Mouse (Mus musculus) limb, embryonic 13.5 days (tissue): ENCODE measurements around the gene Thpo. TPM values are rescaled to one million over a fixed set of nuclear protein-coding genes. Genes with fewer than 3 reads are reported as not detected.

Source experiments
- ATAC-seq: fragments of 200-750 bp; cut with Nextera tagmentation; 2 replicates; pipeline ENCODE4 v1.8.0; 2017; ENCODE audit warnings: low read depth, moderate number of reproducible peaks, moderate TSS enrichment; ENCODE audit not compliant: low FRiP score
- H3K27ac ChIP-seq: fragments of 300-500 bp; sonication (generic); 2 replicates; pipeline ENCODE4 v1.5.1; 2015; ENCODE audit warnings: inconsistent platforms, mild to moderate bottlenecking, moderate library complexity
- H3K27me3 ChIP-seq: fragments of 300-500 bp; sonication (generic); 2 replicates; pipeline ENCODE4 v1.6.1; 2015; ENCODE audit warnings: mild to moderate bottlenecking, inconsistent platforms
- H3K36me3 ChIP-seq: fragments of 300-500 bp; sonication (generic); 2 replicates; pipeline ENCODE4 v1.6.1; 2015; ENCODE audit warnings: inconsistent platforms, mild to moderate bottlenecking, moderate library complexity
- H3K4me1 ChIP-seq: fragments of 300-500 bp; sonication (generic); 2 replicates; pipeline ENCODE4 v1.6.1; 2015; ENCODE audit warnings: inconsistent platforms
- H3K4me2 ChIP-seq: fragments of 300-500 bp; sonication (generic); replicated peaks from 2 replicates; pipeline ENCODE4 v1.6.1; 2015; ENCODE audit warnings: inconsistent platforms, mild to moderate bottlenecking, moderate library complexity
- H3K4me3 ChIP-seq: fragments of 300-500 bp; sonication (generic); 2 replicates; pipeline ENCODE4 v1.5.1; 2015; ENCODE audit warnings: moderate library complexity, mild to moderate bottlenecking, inconsistent platforms
- H3K9ac ChIP-seq: fragments of 300-500 bp; sonication (generic); 2 replicates; pipeline ENCODE4 v1.6.1; 2015; ENCODE audit warnings: mild to moderate bottlenecking, inconsistent platforms
- H3K9me3 ChIP-seq: fragments of 300-500 bp; sonication (generic); 2 replicates; pipeline ENCODE4 v1.6.1; 2016; ENCODE audit warnings: inconsistent platforms
- WGBS: fragments of 180-500 bp; shearing (Covaris S2); methylation state at CpG from one replicate; pipeline ENCODE4 v1.1.7; 2015; 5-methylcytosine and 5-hydroxymethylcytosine counted together
- polyA plus RNA-seq: library from polyadenylated mRNA; unstranded; fragments of >200 nt; fragmentation: Nextera tagmentation; extraction: Ambion mirVana; gene quantifications from 2 replicates; pipeline ENCODE4 v1.2.1, GENCODE M21; 2015

Gene Thpo
- polyA plus RNA-seq, 1 experiment from 2014 or later = 0.74 TPM

GRCm38 (mm10) chr16:20710810-20711209 is 23.5 kb downstream of the Thpo start:
- Histone ChIP-seq H3K4me3 (no peak overlapping the region), H3K36me3 (peaks cover 78% of the 10 kb centered on the region), H3K9ac (no peak overlapping the region), H3K4me2 (no peak overlapping the region), H3K27ac (no peak overlapping the region), H3K4me1 (peaks cover 21% of the 10 kb centered on the region), H3K9me3 (no peaks in the 10 kb centered on the region), H3K27me3 (no peaks in the 10 kb centered on the region)
- WGBS = 82% methylated on average over 4 of the region's 4 CpGs
- no peak for ATAC-seq

DNA sequence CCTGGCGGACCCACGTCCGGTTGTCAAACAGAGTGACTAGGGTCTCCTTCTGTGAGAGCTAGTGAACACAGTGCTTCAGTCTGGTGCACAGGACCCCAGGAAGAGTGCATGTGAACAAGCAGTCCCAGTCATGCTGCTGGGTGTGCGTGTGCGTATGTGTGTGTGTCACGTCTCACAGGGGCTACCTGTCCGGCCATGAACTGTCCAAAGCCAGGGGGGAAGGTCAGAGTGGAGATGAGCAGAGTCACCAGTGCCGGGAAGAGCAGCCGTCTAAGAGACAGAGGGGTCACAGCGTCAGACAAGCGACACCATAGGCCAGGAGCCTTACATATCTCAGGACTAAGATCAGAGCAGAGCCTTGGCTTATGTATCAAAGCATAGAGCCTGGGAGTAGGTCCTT is 23.9 kb downstream of the Thpo start:
- H3K4me3 ChIP-seq = no peak overlapping the region
- H3K4me1 ChIP-seq = peaks cover 20% of the 10 kb centered on the region
- 93% methylated on average over 11 of the region's 11 CpGs for WGBS
- H3K4me2 ChIP-seq = no peak overlapping the region
- no peak for ATAC-seq
- no peaks in the 10 kb centered on the region for H3K9me3 ChIP-seq
- H3K9ac ChIP-seq = no peak overlapping the region
- peaks cover 82% of the 10 kb centered on the region for H3K36me3 ChIP-seq
- H3K27ac ChIP-seq = no peak overlapping the region
- H3K27me3 ChIP-seq = no peaks in the 10 kb centered on the region

DNA sequence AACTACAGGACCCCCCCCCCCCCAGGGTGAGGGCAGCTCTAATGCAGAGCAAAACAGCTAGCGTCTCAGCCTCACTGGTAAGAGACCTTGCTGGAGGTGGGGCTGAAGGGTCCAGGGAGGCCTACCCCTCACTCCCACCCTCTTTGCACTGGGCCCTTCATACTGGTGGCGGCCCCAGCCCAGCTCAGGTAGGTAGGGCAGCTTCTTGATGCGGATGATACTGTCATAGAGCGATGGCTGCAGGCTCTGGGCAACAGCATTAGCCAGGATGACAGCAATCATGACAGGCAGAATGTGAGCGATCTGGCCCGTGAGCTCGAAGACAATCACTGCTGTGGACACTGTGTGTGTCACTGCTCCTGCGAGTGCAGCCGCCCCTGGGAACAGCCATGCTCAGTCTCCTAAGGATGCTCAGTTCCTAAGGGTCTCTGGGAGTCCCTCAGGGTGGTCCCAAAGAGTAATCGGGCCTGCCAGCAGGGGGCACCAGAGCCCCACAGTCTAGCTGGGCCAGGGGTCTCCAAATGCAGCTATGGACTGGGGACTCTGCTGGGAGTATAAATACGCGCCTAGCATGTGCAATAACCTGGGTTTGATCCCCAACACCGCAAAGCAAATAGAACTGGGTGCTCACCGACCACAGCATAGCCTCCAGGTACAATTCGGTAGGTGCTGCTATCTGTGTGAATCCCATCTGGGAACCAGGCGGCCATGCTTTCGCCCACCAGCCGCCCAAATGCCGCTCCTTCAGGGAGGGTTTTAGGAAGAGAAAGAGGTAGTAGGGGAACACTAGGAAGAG is 25.2 kb downstream of the Thpo start:
- no peaks in the 10 kb centered on the region for H3K9me3 ChIP-seq
- peaks cover 94% of the 10 kb centered on the region for H3K36me3 ChIP-seq
- H3K4me3 ChIP-seq = no peak overlapping the region
- H3K9ac ChIP-seq = no peak overlapping the region
- H3K27me3 ChIP-seq = no peaks in the 10 kb centered on the region
- no peak overlapping the region for H3K4me2 ChIP-seq
- 73% methylated on average over 19 of the region's 19 CpGs for WGBS
- H3K27ac ChIP-seq = no peak overlapping the region
- ATAC-seq = peak; percentile 66; the same call in 1 of the 2 replicates
- peaks cover 7% of the 10 kb centered on the region; the same call in 1 of the 2 replicates for H3K4me1 ChIP-seq

DNA sequence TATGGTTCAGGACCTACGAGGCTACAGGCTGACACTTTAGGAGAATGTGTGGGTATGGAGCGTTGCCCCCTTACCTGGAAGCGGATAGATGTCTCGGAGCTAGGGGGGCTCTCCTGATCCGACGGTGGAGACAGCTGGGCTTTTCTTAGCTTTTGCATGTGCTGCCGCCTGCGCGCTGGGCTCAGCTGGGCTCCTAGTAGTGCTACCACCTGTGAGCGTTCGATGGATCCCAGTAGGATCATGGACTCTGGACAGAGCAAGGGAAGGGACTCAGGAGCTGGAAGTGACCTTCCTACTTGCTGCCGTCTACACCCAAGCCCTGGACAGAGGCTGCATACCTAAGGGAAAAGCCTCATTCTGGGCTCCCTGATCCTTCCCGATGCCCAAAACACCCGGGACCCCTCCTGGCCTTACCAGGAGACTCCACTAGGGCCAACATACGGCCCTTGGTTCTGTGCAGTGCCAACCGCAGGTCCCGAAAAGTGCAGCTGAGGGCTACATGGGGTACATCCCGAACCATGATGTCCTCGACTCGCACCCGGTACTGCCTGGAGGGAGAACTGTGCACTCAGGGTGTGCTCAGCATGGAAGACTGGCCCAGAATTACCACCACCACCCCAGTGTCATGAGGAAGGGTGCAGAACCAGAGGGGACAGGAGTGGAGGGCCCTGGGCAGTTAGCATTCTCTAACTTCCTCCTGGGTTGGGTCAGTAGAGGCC is 25.9 kb downstream of the Thpo start:
- H3K4me3 ChIP-seq = no peak overlapping the region
- WGBS = 91% methylated on average over 21 of the region's 21 CpGs
- no peak overlapping the region for H3K9ac ChIP-seq
- H3K27ac ChIP-seq = no peak overlapping the region
- no peaks in the 10 kb centered on the region for H3K4me1 ChIP-seq
- no peak for ATAC-seq
- H3K9me3 ChIP-seq = no peaks in the 10 kb centered on the region
- H3K36me3 ChIP-seq = peaks cover 100% of the 10 kb centered on the region
- no peak overlapping the region for H3K4me2 ChIP-seq
- H3K27me3 ChIP-seq = no peaks in the 10 kb centered on the region

DNA sequence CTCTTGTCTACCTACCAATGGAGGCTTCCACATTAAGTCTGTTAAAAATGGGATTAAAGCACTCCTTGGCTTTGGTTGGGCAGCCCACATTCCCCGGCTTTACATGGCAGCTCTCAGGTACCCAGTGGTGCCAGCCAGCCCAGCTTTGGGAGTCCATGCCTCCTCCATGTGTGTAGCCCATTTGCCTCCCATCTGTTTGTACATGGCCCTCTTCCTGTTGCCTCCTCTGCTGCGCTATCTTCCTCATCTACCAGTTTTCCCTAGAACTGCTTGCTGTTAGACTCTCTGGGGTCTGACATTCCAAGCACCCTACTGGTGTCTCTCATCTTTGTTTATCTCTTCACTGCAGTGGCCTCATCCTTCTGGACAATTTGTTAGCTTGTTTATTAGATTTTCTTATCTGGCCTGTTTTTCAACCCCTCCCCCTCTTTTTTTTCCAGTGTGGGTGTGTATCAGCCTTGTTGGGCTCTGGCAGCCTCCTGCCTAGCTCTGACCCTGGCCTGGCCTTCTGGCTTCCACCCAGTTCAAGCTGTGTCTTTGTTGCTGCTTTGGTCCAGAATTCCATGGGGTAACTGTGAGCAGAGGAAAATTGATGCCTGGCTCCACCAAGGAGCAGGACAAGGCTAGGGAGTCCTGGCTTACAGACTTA is 27.8 kb downstream of the Thpo start:
- Histone ChIP-seq H3K4me1 (peaks cover 12% of the 10 kb centered on the region), H3K9ac (no peak overlapping the region), H3K27ac (no peak overlapping the region), H3K4me3 (no peak overlapping the region), H3K4me2 (no peak overlapping the region), H3K27me3 (no peaks in the 10 kb centered on the region), H3K36me3 (peaks cover 89% of the 10 kb centered on the region), H3K9me3 (no peaks in the 10 kb centered on the region)
- ATAC-seq = no peak
- WGBS = 89% methylated on average over 2 of the region's 2 CpGs

DNA sequence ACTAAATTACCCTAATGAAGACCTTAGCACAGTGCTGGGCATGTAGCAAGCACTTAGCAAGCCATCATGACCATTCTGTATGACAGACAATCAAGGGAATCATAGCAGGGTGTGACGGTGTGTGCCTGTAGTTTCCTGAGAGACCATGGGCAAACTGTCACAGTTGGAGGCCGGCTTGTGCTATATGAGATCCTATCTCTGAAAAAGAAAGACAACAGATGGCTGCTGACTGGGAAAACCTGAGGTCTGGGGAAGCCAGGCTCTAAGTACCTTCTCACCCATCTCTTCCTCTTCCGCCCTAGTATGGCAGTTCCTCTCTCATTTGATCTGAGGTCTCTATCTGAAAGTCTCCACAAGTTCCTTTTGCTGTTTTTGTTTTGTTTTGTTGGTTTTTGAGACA is 28.5 kb downstream of the Thpo start:
- H3K27me3 ChIP-seq = no peaks in the 10 kb centered on the region

DNA sequence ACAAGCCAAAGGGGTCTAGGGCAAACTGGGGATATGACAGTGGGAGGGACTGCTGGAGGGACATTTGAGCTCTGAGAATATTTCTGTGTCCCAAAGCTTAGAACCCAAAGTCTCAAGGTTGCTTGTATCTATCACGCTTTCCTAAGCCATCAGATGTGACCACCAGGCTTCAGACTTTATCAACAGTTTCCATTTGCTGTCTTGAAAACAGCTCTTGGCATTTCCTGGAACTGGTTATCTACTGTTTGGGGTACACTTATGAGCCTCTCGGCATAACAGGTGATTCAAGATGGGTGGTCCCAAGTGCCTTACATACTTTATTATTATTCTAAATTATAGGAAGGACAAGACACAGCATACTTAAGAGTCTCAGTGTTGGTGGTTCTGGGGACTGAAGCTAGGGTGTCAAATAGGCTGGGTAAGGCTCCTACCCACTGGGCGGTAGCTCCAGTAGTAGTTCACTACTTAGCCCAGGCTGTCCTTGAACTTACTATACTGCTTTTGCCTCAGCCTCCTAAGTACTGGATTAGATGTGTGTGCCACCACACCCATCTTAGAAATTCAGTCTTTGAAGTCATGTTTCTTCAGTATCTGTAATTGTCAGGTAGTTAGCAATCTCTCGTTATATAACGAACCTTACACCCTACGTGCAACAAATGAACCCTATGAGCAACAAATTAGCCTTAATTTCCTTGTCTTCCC is 30.5 kb downstream of the Thpo start:
- H3K9ac ChIP-seq = no peak overlapping the region
- ATAC-seq = no peak
- no peak overlapping the region for H3K4me3 ChIP-seq
- peaks cover 68% of the 10 kb centered on the region for H3K36me3 ChIP-seq
- no peaks in the 10 kb centered on the region for H3K9me3 ChIP-seq
- WGBS = 83% methylated on average over 6 of the region's 6 CpGs
- no peak overlapping the region for H3K27ac ChIP-seq
- no peak overlapping the region for H3K4me2 ChIP-seq
- H3K27me3 ChIP-seq = no peaks in the 10 kb centered on the region
- peaks cover 22% of the 10 kb centered on the region for H3K4me1 ChIP-seq

More for the DNA sequence above, 28.5 kb downstream of the Thpo start:
- no peaks in the 10 kb centered on the region for H3K9me3 ChIP-seq
- no peak overlapping the region for H3K4me2 ChIP-seq
- no peak for ATAC-seq
- whole genome bisulfite sequencing = 80% methylated on average over 3 of the region's 3 CpGs
- no peak overlapping the region for H3K9ac ChIP-seq
- H3K4me1 ChIP-seq = peaks cover 17% of the 10 kb centered on the region
- no peak overlapping the region for H3K27ac ChIP-seq
- H3K4me3 ChIP-seq = no peak overlapping the region
- peaks cover 81% of the 10 kb centered on the region for H3K36me3 ChIP-seq

DNA sequence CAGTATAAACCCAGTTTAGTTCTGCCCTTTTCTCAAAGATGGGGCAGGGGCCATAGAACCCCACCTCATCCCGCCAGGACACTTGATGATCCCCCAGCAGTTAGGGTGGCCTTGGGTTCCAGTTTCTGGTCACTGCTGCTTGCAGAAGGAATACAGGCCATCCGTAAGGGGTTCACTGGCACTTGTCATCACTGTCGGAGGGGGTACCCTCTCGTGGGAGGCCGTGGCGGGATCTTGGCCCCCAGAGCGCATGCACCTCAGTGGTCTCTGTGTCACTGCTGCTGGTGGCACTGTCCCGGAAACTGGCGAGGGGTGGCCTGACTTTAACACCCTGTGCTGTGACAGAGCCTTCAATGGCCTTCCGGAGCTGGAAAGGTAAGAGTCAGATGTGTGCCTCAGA is 31.2 kb downstream of the Thpo start:
- H3K4me2 ChIP-seq = no peak overlapping the region
- H3K27me3 ChIP-seq = no peaks in the 10 kb centered on the region
- H3K36me3 ChIP-seq = peaks cover 60% of the 10 kb centered on the region
- no peak overlapping the region for H3K27ac ChIP-seq
- H3K9ac ChIP-seq = no peak overlapping the region; the same call in 1 of the 2 replicates
- no peak for ATAC-seq
- 94% methylated on average over 10 of the region's 10 CpGs for WGBS
- H3K4me1 ChIP-seq = peaks cover 22% of the 10 kb centered on the region
- H3K9me3 ChIP-seq = no peaks in the 10 kb centered on the region
- H3K4me3 ChIP-seq = no peak overlapping the region

- Histone ChIP-seq H3K36me3 (peaks cover 54% of the 10 kb centered on the region), H3K9me3 (no peaks in the 10 kb centered on the region), H3K27me3 (no peaks in the 10 kb centered on the region), H3K4me1 (peaks cover 22% of the 10 kb centered on the region), H3K4me3 (no peak overlapping the region), H3K4me2 (peak overlapping the region; percentile 41), H3K27ac (peak overlapping the region; percentile 69; the same call in 1 of the 2 replicates), H3K9ac (0 out of 2 replicates have a peak overlapping the region, but pooled peaks have one; percentile 48)
- ATAC-seq = peak; percentile 68; the same call in 1 of the 2 replicates
- WGBS = 10% methylated on average over 8 of the region's 8 CpGs
These were observed 31.8 kb downstream of the Thpo start for GRCm38 (mm10) chr16:20702522-20702893.

DNA sequence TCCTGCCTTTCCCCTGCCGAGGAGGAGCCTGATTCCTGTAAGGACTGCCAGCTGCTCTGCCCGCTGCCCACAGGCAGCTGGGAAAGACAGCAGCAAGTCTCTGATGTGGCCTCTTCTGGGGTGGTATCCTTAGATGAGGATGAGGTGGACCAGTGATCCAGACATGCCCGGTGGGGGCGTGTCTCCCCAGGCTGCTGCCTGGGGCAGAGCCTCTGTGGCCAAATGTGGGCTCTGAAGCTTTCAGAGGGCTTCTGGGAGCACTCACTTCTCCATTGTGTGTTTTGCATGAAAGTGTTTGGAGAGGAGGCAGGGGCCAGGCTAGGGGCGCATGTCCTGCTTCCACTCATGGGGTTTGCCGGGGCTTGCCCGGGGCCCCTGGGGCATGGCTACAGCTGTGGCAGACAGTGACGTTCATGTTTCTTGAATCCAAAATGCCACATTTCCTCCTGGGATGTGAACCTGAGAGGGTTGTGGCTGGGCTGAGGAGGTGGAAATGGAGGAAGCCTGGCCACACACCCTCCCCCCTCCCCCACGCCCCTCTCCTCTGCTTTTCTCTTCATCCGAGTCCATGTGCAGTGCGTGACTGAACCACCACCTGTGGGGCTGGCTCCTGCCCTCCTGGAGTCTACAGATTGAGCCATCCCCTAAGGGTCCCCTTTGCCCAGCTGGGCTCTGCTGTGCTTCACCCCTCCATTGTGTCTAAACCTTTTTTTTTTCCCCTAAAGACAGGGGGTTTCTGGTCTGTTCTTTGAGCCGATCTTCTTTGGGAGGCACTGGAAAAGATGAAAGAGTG is 32.4 kb downstream of the Thpo start:
- Histone ChIP-seq H3K4me3 (peak overlapping the region; percentile 10; the same call in 1 of the 2 replicates), H3K27me3 (no peaks in the 10 kb centered on the region), H3K27ac (peak overlapping the region; percentile 69), H3K9ac (peak overlapping the region; percentile 54), H3K4me1 (peaks cover 22% of the 10 kb centered on the region), H3K4me2 (peak overlapping the region; percentile 41), H3K9me3 (no peaks in the 10 kb centered on the region), H3K36me3 (peaks cover 49% of the 10 kb centered on the region)
- WGBS = 14% methylated on average over 12 of the region's 12 CpGs
- peak; percentile 35; the same call in 1 of the 2 replicates for ATAC-seq

DNA sequence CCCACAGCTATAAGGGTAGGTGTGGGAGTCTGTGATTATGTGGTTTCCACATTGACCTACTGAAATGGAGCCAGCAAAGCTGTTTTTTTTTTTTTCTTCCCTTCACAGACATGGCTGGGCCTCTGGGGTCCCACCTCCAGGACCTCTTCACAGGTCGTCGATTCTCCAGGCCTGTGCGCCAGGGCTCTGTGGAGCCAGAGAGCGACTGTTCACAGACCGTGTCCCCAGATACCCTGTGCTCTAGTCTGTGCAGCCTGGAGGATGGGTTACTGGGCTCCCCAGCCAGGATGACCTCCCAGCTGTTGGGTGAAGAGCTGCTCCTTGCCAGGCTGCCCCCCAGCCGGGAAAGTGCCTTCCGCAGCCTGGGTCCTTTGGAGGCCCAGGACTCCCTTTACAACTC is 33.0 kb downstream of the Thpo start:
- H3K4me1 ChIP-seq = peaks cover 27% of the 10 kb centered on the region

More for the DNA sequence above, 33.0 kb downstream of the Thpo start:
- H3K27ac ChIP-seq = peak overlapping the region; percentile 69; the same call in 1 of the 2 replicates
- no peaks in the 10 kb centered on the region for H3K9me3 ChIP-seq
- peak; percentile 17; the same call in 1 of the 2 replicates for ATAC-seq
- H3K9ac ChIP-seq = peak overlapping the region; percentile 54
- H3K4me3 ChIP-seq = no peak overlapping the region
- no peaks in the 10 kb centered on the region for H3K27me3 ChIP-seq
- peak overlapping the region; percentile 41 for H3K4me2 ChIP-seq
- peaks cover 42% of the 10 kb centered on the region for H3K36me3 ChIP-seq
- 40% methylated on average over 7 of the region's 7 CpGs for WGBS
